Mouse (Mus musculus): ENCODE measurements around the gene Cd164l2.

- no peak for TF ChIP-seq POLR2A (IDR thresholded peaks at IDR 0.05; ENCODE audit: low read depth, low read length)
- TF ChIP-seq CTCF (IDR thresholded peaks at IDR 0.05; ENCODE audit: borderline replicate concordance, insufficient read depth, low read length), result no peak
These were observed 29.4 kb upstream of the Cd164l2 start for GRCm38 (mm10) chr4:133182439-133183033.

All from embryonic fibroblast, embryonic 13.5 days (primary cell).